Mouse (Mus musculus): Measurements from ENCODE around the gene Sds.

Gene Sds

DNA sequence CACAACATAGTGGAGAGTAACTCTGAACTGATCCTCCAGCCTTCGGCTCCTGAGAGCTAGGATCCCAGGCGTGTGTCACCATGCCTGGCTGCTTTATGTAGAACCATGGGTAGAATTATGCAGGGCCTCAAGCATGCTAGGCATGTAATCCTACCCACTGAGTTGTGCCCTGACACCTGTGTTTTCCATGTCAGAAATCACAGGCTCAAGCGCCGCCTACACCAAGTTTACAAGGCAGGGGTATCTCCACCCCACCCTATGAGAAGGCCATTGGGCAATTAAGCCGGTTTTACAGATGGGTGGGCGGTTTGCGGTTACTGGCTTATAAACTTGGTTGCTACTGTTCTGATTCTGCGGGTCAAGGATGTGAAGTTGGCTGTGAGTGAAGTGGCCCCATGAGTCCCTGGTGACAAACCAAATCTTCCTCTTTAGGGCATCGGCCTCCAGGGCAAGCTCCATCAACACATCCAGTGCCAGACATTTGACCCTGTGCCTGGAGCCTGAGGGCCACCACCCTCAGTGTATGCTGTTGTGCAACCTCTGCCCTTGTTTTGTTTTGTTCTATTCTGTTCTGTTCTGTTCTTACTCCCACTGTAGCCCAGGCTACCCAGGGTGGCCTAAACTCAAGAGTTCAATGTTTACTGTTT lies 37.8 kb downstream of the Sds start:
- no peak for DNase-seq (ENCODE audit: low read depth, low spot score)

DNA sequence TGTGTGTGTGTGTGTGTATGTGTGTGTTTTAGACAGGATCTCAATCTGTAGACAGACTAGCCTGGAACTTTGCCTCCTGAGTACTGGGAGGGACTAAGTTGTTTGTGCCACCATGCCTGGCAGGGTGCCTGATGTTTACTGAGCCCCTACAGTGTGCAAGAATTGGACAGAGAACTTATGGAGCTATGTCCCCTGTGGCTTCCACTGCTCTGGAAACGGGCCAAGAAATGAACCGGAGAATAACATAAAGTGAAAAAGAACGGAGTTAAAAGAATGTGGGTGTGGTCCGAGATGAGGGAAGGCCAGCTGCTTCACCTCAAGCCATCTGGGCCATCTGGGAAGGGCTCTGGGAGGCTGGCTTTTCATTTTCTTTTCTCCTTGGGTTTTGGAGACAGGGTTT lies 38.4 kb downstream of the Sds start:
- DNase-seq (ENCODE audit: low read depth, low spot score), result no peak

GRCm38 (mm10) chr5:120515451-120515850 lies 39.1 kb downstream of the Sds start:
- no peak for DNase-seq (ENCODE audit: low read depth, low spot score)

GRCm38 (mm10) chr5:120516221-120516984 lies 40.1 kb downstream of the Sds start:
- no peak for DNase-seq (ENCODE audit: low read depth, low spot score)

DNA sequence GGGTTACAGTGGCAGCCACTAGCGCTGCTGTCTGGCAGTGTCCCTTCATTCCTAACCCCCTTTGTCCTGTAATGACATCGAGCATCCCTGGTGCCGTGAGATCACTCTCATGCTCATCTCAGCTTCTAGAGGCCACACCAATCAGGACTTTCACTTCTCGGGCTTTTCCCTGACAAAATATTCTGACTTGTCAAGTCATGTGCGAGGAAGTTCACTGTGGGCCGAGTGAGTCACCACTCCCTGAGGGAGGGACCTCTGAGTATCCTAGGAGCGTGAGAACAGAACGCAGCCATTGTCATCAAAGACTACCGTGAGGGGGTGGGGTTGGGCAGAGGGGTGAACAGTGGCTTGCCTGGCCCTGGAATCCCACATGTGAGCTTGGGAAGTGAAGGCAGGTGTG lies 41.2 kb downstream of the Sds start:
- DNase-seq (ENCODE audit: low read depth, low spot score), result no peak

DNA sequence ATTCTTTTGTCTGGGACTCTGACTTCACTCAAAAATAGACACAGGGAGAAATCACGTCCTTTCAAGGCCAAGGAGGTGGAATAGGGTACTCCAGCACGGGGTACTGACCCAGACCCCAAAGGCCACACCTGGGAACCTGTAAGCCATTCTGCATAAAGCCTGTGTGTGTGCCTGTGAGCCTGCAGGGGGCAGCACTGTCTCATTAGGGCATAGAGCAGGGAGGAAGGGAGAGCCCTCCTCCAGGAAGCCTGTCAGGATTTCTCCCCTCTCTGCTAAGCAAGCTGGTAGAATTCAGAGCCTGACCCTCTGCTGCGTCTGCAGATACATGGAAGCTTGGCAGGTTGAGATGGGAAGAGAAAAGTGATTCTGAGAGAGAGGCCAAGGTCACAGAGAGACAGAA lies 46.3 kb downstream of the Sds start:
- DNase-seq (ENCODE audit: low read depth, low spot score), result no peak

GRCm38 (mm10) chr5:120524736-120525135 lies 48.4 kb downstream of the Sds start:
- DNase-seq (ENCODE audit: low read depth, low spot score), result no peak

- no peak for DNase-seq (ENCODE audit: low read depth, low spot score)
Measured at GRCm38 (mm10) chr5:120525737-120526136, 49.4 kb downstream of the Sds start.

DNA sequence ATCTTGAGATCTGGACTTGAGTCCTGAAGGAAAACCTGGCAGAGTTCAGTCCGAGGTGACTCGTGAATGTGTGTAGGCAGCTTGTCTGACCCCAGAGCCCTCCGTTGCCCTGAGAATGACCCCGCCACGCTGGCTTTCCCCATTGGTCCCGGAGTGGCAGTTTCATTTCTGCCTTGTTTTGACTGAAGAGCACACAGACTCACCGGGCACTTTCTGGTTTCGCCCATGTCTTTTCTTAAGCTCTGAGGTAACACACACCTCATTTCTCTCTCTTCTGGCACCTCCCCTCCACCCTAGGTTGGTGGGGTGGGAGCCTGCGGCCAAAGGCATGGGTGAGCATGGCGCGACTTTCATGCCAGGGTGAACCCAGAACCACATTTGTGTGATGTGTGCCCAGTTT lies 50.0 kb downstream of the Sds start:
- no peak for DNase-seq (ENCODE audit: low read depth, low spot score)

GRCm38 (mm10) chr5:120527296-120527964 lies 51.1 kb downstream of the Sds start:
- no peak for DNase-seq (ENCODE audit: low read depth, low spot score)

DNA sequence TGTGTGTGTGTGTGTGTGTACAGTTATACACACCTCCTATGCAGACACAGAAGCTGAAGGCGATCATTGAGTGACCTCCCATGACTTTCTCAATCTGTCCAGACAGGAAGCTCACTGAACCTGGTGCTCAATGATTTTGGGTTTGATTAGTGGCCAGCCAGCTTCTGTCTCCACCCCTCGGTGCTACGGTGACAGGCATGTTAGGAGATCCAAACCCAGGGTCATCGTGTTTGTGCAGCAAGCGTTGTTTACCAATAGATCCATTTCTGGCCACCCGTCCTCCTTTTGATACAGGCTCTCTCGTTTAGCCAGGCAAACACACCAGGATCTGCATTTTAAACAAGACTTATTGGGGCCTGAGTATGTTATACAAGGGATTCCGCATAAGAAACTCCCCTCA lies 55.3 kb downstream of the Sds start:
- DNase-seq (ENCODE audit: low read depth, low spot score), result no peak
